Mouse (Mus musculus) central nervous system, embryonic 14 days (tissue): Measurements from ENCODE around the gene Mmel1. TPM values are rescaled to one million over a fixed set of nuclear protein-coding genes. Genes with fewer than 3 reads are reported as not detected.

Experiments used
- polyA plus RNA-seq: library from polyadenylated mRNA; depleted of rRNA; stranded (reverse); fragments of >200 nt; gene quantifications from 2 replicates; pipeline ENCODE4 v1.2.3, GENCODE M21; 2012; rRNA removed

Gene Mmel1
- polyA plus RNA-seq: 0.28 and 0.33 TPM in 2 replicates

GRCm38 (mm10) chr4:154869440-154869839 is at the start of gene Mmel1:
Gene Mmel1 (plus strand): TSS chr4:154869585.

GRCm38 (mm10) chr4:154837170-154837569 is 32.2 kb upstream of the Mmel1 start, which contains the start of gene Ttc34:
Gene Ttc34 (plus strand): TSS chr4:154837459.

GRCm38 (mm10) chr4:154898506-154899446 is 29.4 kb downstream of the Mmel1 start, which contains the start of gene Fam213b:
Gene Fam213b (minus strand): TSS chr4:154899135.

DNA sequence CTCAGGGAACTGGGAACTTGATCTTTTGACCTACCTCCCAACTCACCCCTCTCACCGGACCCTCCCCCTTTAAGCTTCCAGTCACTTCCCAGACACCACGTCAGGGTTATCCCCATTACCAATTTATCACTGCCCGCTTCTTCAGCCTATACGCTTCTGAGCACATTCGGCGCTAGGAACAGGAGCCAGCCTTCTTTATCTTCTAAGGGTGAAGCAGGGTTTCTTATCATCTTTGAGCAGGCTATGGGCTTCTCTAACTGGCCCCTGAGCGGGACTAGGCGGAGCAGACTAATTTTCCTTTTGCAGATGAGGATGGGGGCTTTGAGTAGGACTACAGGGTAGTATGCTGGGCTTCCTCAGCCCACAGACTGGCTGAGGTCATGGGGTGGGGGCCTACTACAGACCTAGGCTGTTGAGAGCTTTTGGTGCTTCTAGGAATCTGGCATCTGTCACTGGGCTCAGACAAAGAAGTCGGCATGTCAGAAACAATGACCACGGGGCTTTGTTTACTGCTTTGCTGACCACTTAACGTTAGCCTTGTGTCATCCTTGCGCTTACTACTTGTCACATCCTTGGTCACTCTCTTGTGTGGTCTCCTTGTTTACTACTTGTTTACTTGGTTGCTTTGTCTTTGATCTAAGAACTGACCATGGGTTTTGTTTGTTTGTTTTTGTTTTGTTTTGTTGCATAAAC is 59.2 kb downstream of the Mmel1 start, which contains the start of gene Tnfrsf14:
Tnfrsf14 (minus strand) TSS at position 169 of the 693 bp plus-strand sequence.

Other genes starting within 250 kb of the Mmel1 start
- gene Prdm16, start 232.7 kb upstream of the Mmel1 start, polyA plus RNA-seq: 8.4 and 8.9 TPM in 2 replicates
- not detected in 2 replicates for gene Actrt2, start 201.7 kb upstream of the Mmel1 start, polyA plus RNA-seq
- gene Ttc34, start 32.1 kb upstream of the Mmel1 start, polyA plus RNA-seq: 0.55 and 0.69 TPM in 2 replicates
- 34.8 and 36.0 TPM in 2 replicates for gene Fam213b, start 29.6 kb downstream of the Mmel1 start, polyA plus RNA-seq
- 1.1 and 1.6 TPM in 2 replicates for gene Tnfrsf14, start 59.0 kb downstream of the Mmel1 start, polyA plus RNA-seq
- 81.4 and 117 TPM in 2 replicates for gene Hes5, start 91.3 kb downstream of the Mmel1 start, polyA plus RNA-seq
- gene Pank4, start 94.5 kb downstream of the Mmel1 start, polyA plus RNA-seq: 86.4 and 90.3 TPM in 2 replicates
- 27.3 and 27.6 TPM in 2 replicates for gene Plch2, start 187.2 kb downstream of the Mmel1 start, polyA plus RNA-seq
- gene Pex10, start 197.4 kb downstream of the Mmel1 start, polyA plus RNA-seq: 21.6 and 22.7 TPM in 2 replicates
- 93.3 and 94.4 TPM in 2 replicates for gene Rer1, start 216.8 kb downstream of the Mmel1 start, polyA plus RNA-seq
- gene Morn1, start 217.0 kb downstream of the Mmel1 start, polyA plus RNA-seq: 9.6 and 11.2 TPM in 2 replicates